In the genomic region with DNA sequence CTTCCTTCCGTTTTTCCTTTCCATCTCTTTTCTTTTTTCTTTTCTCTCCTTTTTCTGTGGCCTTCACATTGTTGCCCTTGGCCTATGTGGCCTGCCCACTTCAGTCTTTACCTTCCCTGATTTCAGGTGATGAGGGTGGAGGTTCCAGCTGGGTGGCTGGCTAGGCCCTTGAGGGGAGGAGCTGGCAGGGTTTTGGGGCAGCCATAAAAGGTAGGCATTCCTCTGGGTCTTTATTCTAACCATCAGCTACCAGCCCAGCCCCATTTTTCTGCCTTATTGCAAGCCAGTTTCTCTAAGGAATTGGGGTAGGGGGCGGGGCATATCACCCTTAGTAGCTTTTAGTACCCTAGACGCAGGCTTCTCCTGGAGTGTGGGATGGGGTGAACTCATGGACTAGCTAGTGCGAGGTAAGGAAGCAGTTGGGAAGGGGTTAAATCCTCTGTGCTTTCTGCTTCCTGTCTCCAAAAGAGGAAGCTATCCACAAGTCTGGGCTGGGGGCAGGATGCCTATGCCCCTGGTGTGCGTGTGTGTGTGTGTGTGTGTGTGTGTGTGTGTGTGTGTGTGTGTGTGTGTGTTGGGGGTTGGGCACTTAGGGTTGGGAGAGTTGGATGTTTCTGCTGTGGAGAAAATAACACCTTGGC, we compare ENCODE assay signal across 8 mouse cellular contexts. TPM values are rescaled to one million over a fixed set of nuclear protein-coding genes. Genes with fewer than 3 reads are reported as not detected.
A peak's percentile ranks its signal among the peaks of the same experiment; 100 is the strongest.
DNase-seq lines count a peak whose midpoint lies in the region; ATAC-seq and TF ChIP-seq lines count a peak whose summit lies in the region.

No protein-coding gene starts in this region.

- no peaks in the 10 kb centered on the region for H3K9me3 ChIP-seq in forebrain, embryonic 13.5 days (replicated peaks)
- no peaks in the 10 kb centered on the region for H3K9me3 ChIP-seq in intestine, embryonic 16.5 days (ENCODE audit: control insufficient read depth, low read length)
- H3K9me3 ChIP-seq in lung, embryonic 16.5 days (ENCODE audit: control insufficient read depth, low read length): no peaks in the 10 kb centered on the region
- H3K9me3 ChIP-seq in stomach, embryonic 15.5 days: no peaks in the 10 kb centered on the region

- H3K4me3 ChIP-seq in left cerebral cortex, adult 2 months: peak overlapping the region; percentile 28
- peak overlapping the region; percentile 69 for H3K4me3 ChIP-seq in forebrain, embryonic 13.5 days
- H3K4me3 ChIP-seq in intestine, embryonic 16.5 days (ENCODE audit: low read length): peak overlapping the region; percentile 89
- H3K4me3 ChIP-seq in lung, embryonic 16.5 days (ENCODE audit: low read length): peak overlapping the region; percentile 78
- peak overlapping the region; percentile 76 for H3K4me3 ChIP-seq in stomach, embryonic 15.5 days (replicated peaks)

- 32% methylated on average over 5 of the region's 5 CpGs for WGBS in forebrain, embryonic 13.5 days
- WGBS in intestine, embryonic 16.5 days: 21% methylated on average over 5 of the region's 5 CpGs
- 27% methylated on average over 5 of the region's 5 CpGs for WGBS in lung, embryonic 16.5 days
- WGBS in stomach, embryonic 15.5 days: 26% methylated on average over 5 of the region's 5 CpGs

- DNase-seq in left cerebral cortex, adult 2 months (ENCODE audit: extremely low spot score in 1 of 2, low spot score in 2 of 2): no peak
- no peak for DNase-seq in left cerebral cortex, postnatal 36 days (ENCODE audit: low spot score in 2 of 2)
- DNase-seq in c-Kit-positive CD71-positive TER-119-positive erythroid progenitor cells, embryonic 14.5 days (ENCODE audit: low spot score): no peak

- H3K36me3 ChIP-seq in forebrain, embryonic 13.5 days (ENCODE audit: poor library complexity, severe bottlenecking): peaks cover 32% of the 10 kb centered on the region
- H3K36me3 ChIP-seq in intestine, embryonic 16.5 days (ENCODE audit: control insufficient read depth, insufficient read depth, low read length): peaks cover 12% of the 10 kb centered on the region
- H3K36me3 ChIP-seq in lung, embryonic 16.5 days (ENCODE audit: control insufficient read depth, insufficient read depth, low read length): peaks cover 18% of the 10 kb centered on the region
- peaks cover 24% of the 10 kb centered on the region for H3K36me3 ChIP-seq in stomach, embryonic 15.5 days

- H3K27ac ChIP-seq in left cerebral cortex, adult 2 months: no peak overlapping the region
- H3K27ac ChIP-seq in forebrain, embryonic 13.5 days: peak overlapping the region; percentile 7
- H3K27ac ChIP-seq in intestine, embryonic 16.5 days (ENCODE audit: low read length): peak overlapping the region; percentile 3
- H3K27ac ChIP-seq in lung, embryonic 16.5 days (ENCODE audit: low read length): peak overlapping the region; percentile 58
- H3K27ac ChIP-seq in stomach, embryonic 15.5 days: peak overlapping the region; percentile 69

- no peak for TF ChIP-seq CTCF in left cerebral cortex, adult 2 months (IDR thresholded peaks at IDR 0.05)

- H3K4me2 ChIP-seq in forebrain, embryonic 13.5 days: peak overlapping the region; percentile 99
- peak overlapping the region; percentile 97 for H3K4me2 ChIP-seq in intestine, embryonic 16.5 days (ENCODE audit: low read depth, low read length)
- H3K4me2 ChIP-seq in lung, embryonic 16.5 days (ENCODE audit: low read depth, low read length): peak overlapping the region; percentile 84
- peak overlapping the region; percentile 99 for H3K4me2 ChIP-seq in stomach, embryonic 15.5 days

- no peak for ATAC-seq in forebrain, embryonic 13.5 days
- no peak for ATAC-seq in intestine, embryonic 16.5 days
- no peak for ATAC-seq in lung, embryonic 16.5 days (ENCODE audit: low read depth)
- ATAC-seq in stomach, embryonic 15.5 days (ENCODE audit: insufficient read depth, low FRiP score, low read depth): no peak
- no peak for ATAC-seq in cerebellum, adult (ENCODE audit: insufficient number of reproducible peaks, low FRiP score, low TSS enrichment)

- H3K4me1 ChIP-seq in forebrain, embryonic 13.5 days: peaks cover 40% of the 10 kb centered on the region
- peaks cover 33% of the 10 kb centered on the region for H3K4me1 ChIP-seq in intestine, embryonic 16.5 days (ENCODE audit: control insufficient read depth, insufficient read depth, low read length)
- peaks cover 33% of the 10 kb centered on the region for H3K4me1 ChIP-seq in lung, embryonic 16.5 days (replicated peaks; ENCODE audit: control insufficient read depth, insufficient read depth, low read length)
- peaks cover 24% of the 10 kb centered on the region for H3K4me1 ChIP-seq in stomach, embryonic 15.5 days

- intact Hi-C loops in left cerebral cortex, adult 2 months (cut with DNase I): loop anchor here (5.0 kb wide), 2 partner anchors 216 to 236 kb away; a partner anchor contains a TSS
- intact Hi-C loops in left cerebral cortex, postnatal 36 days (cut with DNase I): loop anchor here (5.0 kb wide), 1 partner anchor 216 kb away; a partner anchor contains a TSS

- peak overlapping the region; percentile 84 for H3K9ac ChIP-seq in forebrain, embryonic 13.5 days
- H3K9ac ChIP-seq in intestine, embryonic 16.5 days (ENCODE audit: low read depth, low read length): peak overlapping the region; percentile 34
- H3K9ac ChIP-seq in lung, embryonic 16.5 days (ENCODE audit: low read length): peak overlapping the region; percentile 44
- H3K9ac ChIP-seq in stomach, embryonic 15.5 days: no peak overlapping the region

- H3K27me3 ChIP-seq in forebrain, embryonic 13.5 days: no peaks in the 10 kb centered on the region
- no peaks in the 10 kb centered on the region for H3K27me3 ChIP-seq in intestine, embryonic 16.5 days (replicated peaks; ENCODE audit: control insufficient read depth, insufficient read depth, low read length)
- no peaks in the 10 kb centered on the region for H3K27me3 ChIP-seq in lung, embryonic 16.5 days (ENCODE audit: control insufficient read depth, insufficient read depth, low read depth, low read length)
- H3K27me3 ChIP-seq in stomach, embryonic 15.5 days (replicated peaks): no peaks in the 10 kb centered on the region

RNA-seq across cellular contexts. Expression of a gene that starts 2.7 kb away (rescaled TPM):
- 100 to 1,000 TPM; 150 to 156 TPM for total RNA-seq in left cerebral cortex, adult 2 months (2021)
- 100 to 1,000 TPM; 166 to 203 TPM for total RNA-seq in left cerebral cortex, postnatal 36 days (2021)
- polyA plus RNA-seq in forebrain, embryonic 13.5 days (2015; fragmentation: Nextera tagmentation; extraction: Ambion mirVana): 64.3 and 71.0 TPM in 2 replicates
- 116 and 122 TPM in 2 replicates for polyA plus RNA-seq in intestine, embryonic 16.5 days (2015; fragmentation: Nextera tagmentation; extraction: Ambion mirVana)
- polyA plus RNA-seq in lung, embryonic 16.5 days (2015; fragmentation: Nextera tagmentation; extraction: Ambion mirVana): 140 and 146 TPM in 2 replicates
- polyA plus RNA-seq in stomach, embryonic 15.5 days (2015; fragmentation: Nextera tagmentation; extraction: Ambion mirVana): 130 and 138 TPM in 2 replicates

RNA-seq across cellular contexts. Expression of a gene that starts 6.8 kb away (rescaled TPM):
- 10 to 100 TPM; 76.3 to 81.7 TPM for total RNA-seq in left cerebral cortex, adult 2 months (2021)
- 10 to 100 TPM; 70.1 to 79.5 TPM for total RNA-seq in left cerebral cortex, postnatal 36 days (2021)
- 25.0 and 26.5 TPM in 2 replicates for polyA plus RNA-seq in forebrain, embryonic 13.5 days (2015; fragmentation: Nextera tagmentation; extraction: Ambion mirVana)
- 2.2 and 2.3 TPM in 2 replicates for polyA plus RNA-seq in intestine, embryonic 16.5 days (2015; fragmentation: Nextera tagmentation; extraction: Ambion mirVana)
- polyA plus RNA-seq in lung, embryonic 16.5 days (2015; fragmentation: Nextera tagmentation; extraction: Ambion mirVana): 1.6 and 1.9 TPM in 2 replicates
- 2.7 and 2.9 TPM in 2 replicates for polyA plus RNA-seq in stomach, embryonic 15.5 days (2015; fragmentation: Nextera tagmentation; extraction: Ambion mirVana)

RNA-seq across cellular contexts. Expression of a gene that starts 30.4 kb away (rescaled TPM):
- 10 to 100 TPM; 22.8 to 25.6 TPM for total RNA-seq in left cerebral cortex, adult 2 months (2021)
- 10 to 100 TPM; 23.5 to 28.6 TPM for total RNA-seq in left cerebral cortex, postnatal 36 days (2021)
- polyA plus RNA-seq in forebrain, embryonic 13.5 days (2015; fragmentation: Nextera tagmentation; extraction: Ambion mirVana): 38.3 and 45.0 TPM in 2 replicates
- polyA plus RNA-seq in intestine, embryonic 16.5 days (2015; fragmentation: Nextera tagmentation; extraction: Ambion mirVana): 19.3 and 19.8 TPM in 2 replicates
- 25.9 and 30.5 TPM in 2 replicates for polyA plus RNA-seq in lung, embryonic 16.5 days (2015; fragmentation: Nextera tagmentation; extraction: Ambion mirVana)
- 22.5 and 26.2 TPM in 2 replicates for polyA plus RNA-seq in stomach, embryonic 15.5 days (2015; fragmentation: Nextera tagmentation; extraction: Ambion mirVana)

RNA-seq across cellular contexts. Expression of a gene that starts 39.2 kb away (rescaled TPM):
- total RNA-seq in left cerebral cortex, adult 2 months (2021): 10 to 100 TPM; 40.1 to 45.2 TPM
- 10 to 100 TPM; 33.5 to 42.8 TPM for total RNA-seq in left cerebral cortex, postnatal 36 days (2021)
- polyA plus RNA-seq in forebrain, embryonic 13.5 days (2015; fragmentation: Nextera tagmentation; extraction: Ambion mirVana): 10.3 and 12.3 TPM in 2 replicates
- 7.1 and 7.4 TPM in 2 replicates for polyA plus RNA-seq in intestine, embryonic 16.5 days (2015; fragmentation: Nextera tagmentation; extraction: Ambion mirVana)
- polyA plus RNA-seq in lung, embryonic 16.5 days (2015; fragmentation: Nextera tagmentation; extraction: Ambion mirVana): 10.0 and 10.5 TPM in 2 replicates
- polyA plus RNA-seq in stomach, embryonic 15.5 days (2015; fragmentation: Nextera tagmentation; extraction: Ambion mirVana): 7.5 and 10.4 TPM in 2 replicates

RNA-seq across cellular contexts. Expression of a gene that starts 39.3 kb away (rescaled TPM):
- total RNA-seq in left cerebral cortex, adult 2 months (2021): 1 to 10 TPM; 5.7 to 8.2 TPM
- 1 to 10 TPM; 4.6 to 7.2 TPM for total RNA-seq in left cerebral cortex, postnatal 36 days (2021)
- polyA plus RNA-seq in forebrain, embryonic 13.5 days (2015; fragmentation: Nextera tagmentation; extraction: Ambion mirVana): 12.7 and 15.4 TPM in 2 replicates
- 11.0 and 11.8 TPM in 2 replicates for polyA plus RNA-seq in intestine, embryonic 16.5 days (2015; fragmentation: Nextera tagmentation; extraction: Ambion mirVana)
- polyA plus RNA-seq in lung, embryonic 16.5 days (2015; fragmentation: Nextera tagmentation; extraction: Ambion mirVana): 24.3 and 26.8 TPM in 2 replicates
- polyA plus RNA-seq in stomach, embryonic 15.5 days (2015; fragmentation: Nextera tagmentation; extraction: Ambion mirVana): 18.3 and 20.5 TPM in 2 replicates

Comparison
In these comparisons a context has a peak if more than half of its experiments do, and no peak if none do; other contexts are left out.
1. H3K4me3 ChIP-seq: peak in every context shown above with its lines; median percentile 89 in intestine, embryonic 16.5 days; 78 in lung, embryonic 16.5 days; 76 in stomach, embryonic 15.5 days; 69 in forebrain, embryonic 13.5 days; 28 in left cerebral cortex, adult 2 months.